Mouse (Mus musculus): ENCODE data around the gene Kcnc1. TPM values are rescaled to one million over a fixed set of nuclear protein-coding genes. Genes with fewer than 3 reads are reported as not detected.

The Kcnc1 gene
- total RNA-seq, 1 experiment from 2014 or later: not detected

- ATAC-seq (replicated peaks; ENCODE audit: insufficient number of reproducible peaks, low FRiP score, low TSS enrichment, poor library complexity, severe bottlenecking): no peak
Observed at GRCm38 (mm10) chr7:46457889-46458288, 61.6 kb downstream of the Kcnc1 start.

DNA sequence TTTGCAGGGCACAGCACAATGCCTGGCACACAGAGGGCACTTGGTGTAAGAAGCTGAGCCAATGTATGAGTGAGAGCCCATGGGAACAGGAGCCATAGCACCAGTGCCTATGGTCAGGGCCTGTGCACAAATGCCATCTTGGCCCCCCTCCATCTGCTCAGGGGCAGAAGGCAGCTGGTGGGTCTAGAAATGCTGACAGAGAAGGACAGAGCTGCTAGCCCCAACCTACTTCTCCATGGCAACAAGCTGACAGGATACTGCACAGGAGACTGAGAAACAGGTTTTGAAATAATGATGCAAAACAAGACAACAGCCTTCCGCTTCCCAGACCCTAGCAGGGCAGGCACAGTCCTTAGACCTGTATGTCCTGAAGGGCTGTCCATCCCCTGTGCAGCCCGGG lies 62.9 kb downstream of the Kcnc1 start:
- ATAC-seq (replicated peaks; ENCODE audit: insufficient number of reproducible peaks, low FRiP score, low TSS enrichment, poor library complexity, severe bottlenecking): no peak

- ATAC-seq (replicated peaks; ENCODE audit: insufficient number of reproducible peaks, low FRiP score, low TSS enrichment, poor library complexity, severe bottlenecking): no peak
Observed at GRCm38 (mm10) chr7:46459605-46460245, 63.4 kb downstream of the Kcnc1 start.

- no peak for ATAC-seq (replicated peaks; ENCODE audit: insufficient number of reproducible peaks, low FRiP score, low TSS enrichment, poor library complexity, severe bottlenecking)
Observed at GRCm38 (mm10) chr7:46462287-46462686, 66.0 kb downstream of the Kcnc1 start.

DNA sequence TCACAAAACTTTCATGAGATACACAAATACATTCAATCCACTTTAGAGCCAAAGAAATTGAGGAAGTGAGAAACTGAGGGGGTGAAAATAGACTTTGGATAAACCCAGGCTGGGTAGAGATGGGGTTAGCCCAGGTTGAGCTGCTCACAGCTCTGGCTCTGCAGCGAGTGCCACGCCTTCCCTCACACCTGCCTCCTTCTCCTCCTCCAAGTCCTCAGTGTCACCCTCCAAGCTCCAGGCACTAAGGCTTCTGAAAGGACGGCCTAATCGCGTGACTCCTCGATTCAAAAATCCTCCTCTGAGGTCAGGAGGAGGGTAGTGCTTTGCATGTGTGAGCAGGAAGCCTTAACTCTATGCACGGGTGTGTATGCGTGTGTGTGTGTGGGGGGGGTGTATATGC lies 66.8 kb downstream of the Kcnc1 start:
- no peak for ATAC-seq (replicated peaks; ENCODE audit: insufficient number of reproducible peaks, low FRiP score, low TSS enrichment, poor library complexity, severe bottlenecking)

DNA sequence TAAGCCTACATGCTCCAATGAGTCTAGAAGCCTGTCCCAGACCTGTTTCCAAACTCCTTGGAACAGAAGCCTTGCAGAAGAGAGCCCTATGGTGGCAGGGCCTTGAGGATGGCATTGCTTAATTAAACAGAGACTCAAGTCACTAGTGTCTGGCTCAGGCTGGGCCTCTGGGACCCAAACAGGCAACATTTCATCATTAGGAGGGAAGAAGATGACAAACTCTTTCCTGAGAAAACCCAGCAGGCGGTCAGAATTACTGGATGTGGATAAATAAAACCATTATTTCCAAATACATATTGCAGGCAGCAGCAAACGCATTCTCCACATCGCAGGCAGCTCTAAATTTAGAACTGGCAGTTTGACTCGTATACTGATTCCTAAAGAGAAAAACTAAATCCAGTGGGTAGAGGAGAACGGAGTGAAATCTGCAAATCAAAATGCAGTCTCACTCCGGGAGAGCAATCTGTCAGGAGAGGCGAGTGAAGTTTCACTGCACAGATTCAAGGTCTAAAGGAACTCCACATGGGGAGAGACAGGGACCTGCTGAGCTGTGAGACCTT lies 70.2 kb downstream of the Kcnc1 start:
- no peak for ATAC-seq (replicated peaks; ENCODE audit: insufficient number of reproducible peaks, low FRiP score, low TSS enrichment, poor library complexity, severe bottlenecking)

DNA sequence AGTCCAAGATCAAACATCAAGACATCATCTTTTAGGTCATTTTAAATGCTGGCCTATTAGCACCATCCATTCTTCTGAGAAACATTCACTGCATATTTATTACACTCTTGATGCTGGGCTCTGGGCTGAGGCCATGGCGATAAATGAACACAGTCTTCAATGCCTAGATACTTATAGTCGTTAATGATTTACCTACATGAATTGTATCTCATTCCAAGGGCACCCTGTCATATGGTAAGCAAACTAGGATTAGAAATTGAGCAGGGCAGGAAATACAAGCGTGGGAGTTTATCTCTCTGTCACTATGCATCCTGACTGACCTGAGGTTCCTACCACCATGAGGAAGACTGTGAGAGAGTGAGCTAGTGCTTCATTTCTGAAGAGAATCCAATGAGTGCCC lies 73.2 kb downstream of the Kcnc1 start:
- no peak for ATAC-seq (replicated peaks; ENCODE audit: insufficient number of reproducible peaks, low FRiP score, low TSS enrichment, poor library complexity, severe bottlenecking)

DNA sequence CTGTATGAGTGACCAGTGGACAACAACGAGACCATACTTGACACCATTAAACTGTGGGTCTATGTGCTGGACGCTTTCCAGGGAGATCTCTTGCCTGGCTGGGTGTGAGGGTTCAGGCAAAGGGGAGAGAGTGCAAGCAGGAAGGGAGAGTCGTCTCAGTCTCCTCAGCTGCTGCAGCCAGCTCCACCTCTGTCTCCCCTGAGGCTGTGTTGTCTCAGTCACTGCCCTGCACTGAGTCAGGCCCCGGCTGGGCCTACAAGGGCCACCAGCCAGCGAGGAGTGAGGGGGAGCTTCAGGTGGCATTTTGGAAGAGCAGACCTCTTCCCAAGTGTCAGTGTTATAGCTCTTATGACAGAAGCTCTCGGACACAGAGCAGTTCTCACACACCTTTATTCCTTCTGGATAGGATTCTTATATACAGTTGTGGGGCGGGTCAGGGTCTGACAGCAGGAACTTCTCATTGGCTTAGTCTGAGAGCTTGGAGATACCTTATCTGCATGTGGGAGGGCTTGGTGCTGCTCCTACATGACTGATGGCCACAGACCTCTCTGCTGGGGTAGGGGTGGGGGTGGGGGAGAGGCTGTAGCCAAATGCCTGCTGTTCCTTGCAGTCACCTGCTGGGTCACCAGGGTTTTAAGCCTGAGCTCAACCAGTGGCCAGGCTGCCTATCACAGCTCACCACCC lies 74.9 kb downstream of the Kcnc1 start:
- no peak for ATAC-seq (replicated peaks; ENCODE audit: insufficient number of reproducible peaks, low FRiP score, low TSS enrichment, poor library complexity, severe bottlenecking)

- ATAC-seq (replicated peaks; ENCODE audit: insufficient number of reproducible peaks, low FRiP score, low TSS enrichment, poor library complexity, severe bottlenecking): no peak
Observed at GRCm38 (mm10) chr7:46473141-46473540, 76.8 kb downstream of the Kcnc1 start.

GRCm38 (mm10) chr7:46475464-46475863 lies 79.2 kb downstream of the Kcnc1 start:
- ATAC-seq (replicated peaks; ENCODE audit: insufficient number of reproducible peaks, low FRiP score, low TSS enrichment, poor library complexity, severe bottlenecking): no peak

DNA sequence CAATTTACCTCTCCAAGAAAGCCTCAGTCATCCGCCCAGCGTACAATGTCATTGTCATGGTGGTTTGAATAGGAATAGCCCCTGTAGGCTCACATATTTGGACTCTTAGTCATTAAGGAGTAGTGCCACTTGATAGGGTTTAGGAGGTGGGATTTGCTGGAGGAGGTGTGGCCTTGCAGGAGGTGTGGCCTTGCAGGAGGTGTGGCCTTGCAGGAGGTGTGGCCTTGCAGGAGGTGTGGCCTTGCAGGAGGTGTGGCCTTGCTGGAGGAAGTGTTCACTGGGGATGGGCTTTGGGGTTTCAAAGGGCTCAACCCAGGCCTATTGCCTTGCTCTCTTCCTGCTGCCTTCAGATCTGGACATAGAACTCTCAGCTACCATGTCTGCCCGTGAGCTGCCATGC lies 81.2 kb downstream of the Kcnc1 start:
- ATAC-seq (replicated peaks; ENCODE audit: insufficient number of reproducible peaks, low FRiP score, low TSS enrichment, poor library complexity, severe bottlenecking): no peak

DNA sequence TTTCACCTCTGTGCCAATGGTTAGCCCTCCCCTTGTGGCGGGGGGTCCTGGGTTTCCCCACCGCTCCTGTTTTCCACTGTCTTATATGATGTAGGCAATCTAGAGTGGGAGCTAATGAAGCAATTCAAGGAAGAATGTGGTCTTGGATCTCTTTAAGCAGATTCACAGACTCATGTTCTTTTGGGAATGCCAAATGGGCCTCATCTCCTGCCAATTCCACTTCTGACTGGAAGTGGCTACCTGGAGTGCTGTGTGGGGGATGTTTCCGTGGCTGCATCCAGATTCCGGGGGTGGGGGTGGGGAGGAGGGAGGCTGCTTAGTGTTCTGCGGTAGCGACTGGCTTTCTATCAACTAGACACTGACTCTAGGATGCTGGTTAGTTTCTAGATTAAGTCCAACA lies 83.5 kb downstream of the Kcnc1 start:
- no peak for ATAC-seq (replicated peaks; ENCODE audit: insufficient number of reproducible peaks, low FRiP score, low TSS enrichment, poor library complexity, severe bottlenecking)

DNA sequence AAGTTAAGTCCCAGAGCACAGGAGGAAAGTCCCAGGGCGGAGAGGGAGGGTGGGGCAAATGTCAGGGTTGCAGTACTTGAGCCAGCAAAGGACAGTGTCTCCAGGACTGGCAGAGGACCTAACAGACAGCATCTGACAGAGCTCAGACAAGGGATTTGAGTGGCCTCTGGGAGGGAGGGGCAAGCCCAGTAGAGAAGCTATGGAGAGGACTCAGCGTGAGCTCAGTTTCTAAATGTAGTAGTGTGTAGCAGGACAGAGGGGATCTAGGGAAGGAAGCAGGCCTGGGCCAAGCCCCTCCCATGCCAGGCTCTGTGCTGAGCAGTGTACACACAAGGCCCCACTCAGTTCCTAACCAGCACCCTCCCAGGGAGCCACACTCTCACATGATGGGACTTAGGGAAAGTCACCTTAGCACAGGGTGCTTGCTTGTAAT lies 85.8 kb downstream of the Kcnc1 start:
- no peak for ATAC-seq (replicated peaks; ENCODE audit: insufficient number of reproducible peaks, low FRiP score, low TSS enrichment, poor library complexity, severe bottlenecking)

DNA sequence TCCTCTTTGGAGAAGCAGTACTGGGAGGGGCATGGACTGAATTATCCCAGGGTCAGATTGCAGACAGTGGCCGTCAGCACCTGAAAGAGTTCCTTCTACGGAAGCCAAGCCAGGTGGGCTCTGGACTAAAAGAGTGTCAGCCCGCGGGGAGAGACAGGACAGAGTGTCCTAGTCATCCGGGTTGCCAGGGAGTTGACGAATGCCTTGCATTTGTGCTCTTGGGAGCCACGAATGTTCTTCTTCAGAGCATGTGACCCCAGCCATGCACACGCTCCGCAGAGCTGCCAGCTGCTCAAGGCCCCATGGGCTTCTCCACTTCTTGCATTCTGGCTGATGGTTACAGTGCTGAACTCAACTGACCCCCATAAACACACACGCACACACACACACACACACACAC lies 86.8 kb downstream of the Kcnc1 start:
- ATAC-seq (replicated peaks; ENCODE audit: insufficient number of reproducible peaks, low FRiP score, low TSS enrichment, poor library complexity, severe bottlenecking): no peak

- no peak for ATAC-seq (replicated peaks; ENCODE audit: insufficient number of reproducible peaks, low FRiP score, low TSS enrichment, poor library complexity, severe bottlenecking)
Observed at GRCm38 (mm10) chr7:46484223-46484622, 87.9 kb downstream of the Kcnc1 start.

DNA sequence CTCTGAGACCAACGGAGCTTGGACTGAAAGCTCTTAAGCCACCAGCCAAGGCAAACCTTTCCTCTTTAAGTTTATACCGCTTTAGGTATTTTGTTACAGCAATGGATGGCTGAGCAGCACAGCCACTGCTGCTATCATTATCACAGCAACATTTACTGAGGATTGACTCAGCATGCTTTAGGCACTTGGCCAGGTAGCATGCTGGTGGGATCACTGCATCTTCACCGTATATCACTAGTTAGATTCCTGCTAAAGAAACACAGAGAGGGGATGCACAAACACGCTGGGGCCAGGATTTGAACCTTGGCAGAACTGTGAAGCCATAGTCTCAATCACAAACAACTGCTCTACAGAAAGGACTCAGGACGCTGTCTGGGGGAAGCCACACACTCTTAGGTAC lies 90.5 kb downstream of the Kcnc1 start:
- no peak for ATAC-seq (replicated peaks; ENCODE audit: insufficient number of reproducible peaks, low FRiP score, low TSS enrichment, poor library complexity, severe bottlenecking)

GRCm38 (mm10) chr7:46487354-46487753 lies 91.1 kb downstream of the Kcnc1 start:
- no peak for ATAC-seq (replicated peaks; ENCODE audit: insufficient number of reproducible peaks, low FRiP score, low TSS enrichment, poor library complexity, severe bottlenecking)
